Mouse (Mus musculus) gastrocnemius, adult 18-20 months (tissue): Measurements from ENCODE around the gene Kmt2a. TPM values are rescaled to one million over a fixed set of nuclear protein-coding genes. Genes with fewer than 3 reads are reported as not detected.

Experiments
- DNase-seq: peaks from one replicate; pipeline ENCODE4 v3.0.0; 2021; ENCODE audit warnings: low spot score
- total RNA-seq, 2 experiments: library from RNA; stranded (reverse); gene quantifications; 2 replicates each; pipeline ENCODE4 v1.2.3; 2021

Kmt2a gene
- total RNA-seq, 2 experiments from 2014 or later: 16.4 to 19.5 TPM

DNA sequence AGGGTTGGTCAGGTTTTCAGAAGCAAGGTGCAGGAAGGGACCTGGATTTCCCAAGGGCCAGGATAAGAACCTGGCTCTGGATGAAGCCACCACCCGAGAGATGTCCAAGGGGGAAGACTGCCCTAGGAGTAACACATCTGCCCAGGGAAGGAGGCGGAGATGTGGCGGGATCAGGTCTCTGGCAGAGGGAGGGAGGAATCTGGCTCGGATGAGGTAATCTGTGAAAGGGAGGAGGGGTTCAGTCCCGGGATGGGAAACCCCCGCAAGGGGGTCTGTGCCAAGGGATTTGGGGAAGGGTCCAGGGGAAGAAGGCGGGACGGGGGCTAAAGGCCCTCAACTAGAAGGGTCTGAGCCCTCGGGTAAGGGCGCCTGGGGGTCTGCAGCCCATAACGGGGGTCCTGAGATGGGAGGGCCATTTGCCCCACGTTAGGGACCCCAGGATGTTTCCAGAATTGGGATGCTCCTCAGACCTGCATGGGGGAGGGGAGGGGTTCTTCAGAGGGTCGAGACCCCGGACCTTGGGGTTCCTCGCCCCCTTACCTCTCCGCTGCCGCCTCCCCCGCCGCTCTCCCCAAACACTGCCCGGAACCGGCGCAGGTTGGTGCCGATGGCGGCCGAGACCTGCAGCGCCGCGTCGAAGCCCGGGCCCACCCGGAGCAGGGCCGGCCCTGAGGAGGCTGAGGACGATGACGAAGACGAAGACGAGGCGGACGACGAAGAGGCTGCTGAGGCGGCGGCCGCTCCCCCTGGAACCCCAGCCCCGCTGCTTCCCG, 601 bp downstream of the Kmt2a start:
- no peak for DNase-seq

DNA sequence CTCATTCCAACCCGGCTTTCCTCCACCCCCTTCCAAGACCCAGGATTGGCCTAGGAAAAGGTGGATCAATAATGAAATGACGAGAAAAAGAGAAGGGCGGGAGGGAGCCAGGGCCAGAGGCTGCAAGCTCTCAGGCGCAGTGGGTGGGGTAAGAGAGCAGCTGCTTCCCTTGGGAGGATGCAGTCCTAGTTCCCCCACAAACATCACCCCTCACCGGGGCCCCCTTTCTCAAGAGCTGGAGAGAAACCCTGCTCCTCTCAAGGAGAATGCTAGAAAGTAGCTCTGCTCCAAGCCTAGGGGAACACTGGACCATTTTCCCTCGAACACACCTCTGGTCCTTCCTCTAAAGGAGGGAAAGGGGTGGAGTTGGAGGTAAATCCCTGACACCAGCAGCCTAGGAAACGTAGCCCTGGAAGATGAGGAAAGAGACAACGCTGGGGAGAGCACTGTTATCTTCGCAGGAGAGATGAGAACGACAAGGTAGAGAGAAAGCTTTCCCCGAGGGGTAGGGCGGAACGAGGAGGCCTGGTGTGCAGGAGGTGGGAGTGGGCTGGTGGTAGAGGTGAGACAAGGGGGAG, 1.3 kb downstream of the Kmt2a start:
- DNase-seq: no peak

DNA sequence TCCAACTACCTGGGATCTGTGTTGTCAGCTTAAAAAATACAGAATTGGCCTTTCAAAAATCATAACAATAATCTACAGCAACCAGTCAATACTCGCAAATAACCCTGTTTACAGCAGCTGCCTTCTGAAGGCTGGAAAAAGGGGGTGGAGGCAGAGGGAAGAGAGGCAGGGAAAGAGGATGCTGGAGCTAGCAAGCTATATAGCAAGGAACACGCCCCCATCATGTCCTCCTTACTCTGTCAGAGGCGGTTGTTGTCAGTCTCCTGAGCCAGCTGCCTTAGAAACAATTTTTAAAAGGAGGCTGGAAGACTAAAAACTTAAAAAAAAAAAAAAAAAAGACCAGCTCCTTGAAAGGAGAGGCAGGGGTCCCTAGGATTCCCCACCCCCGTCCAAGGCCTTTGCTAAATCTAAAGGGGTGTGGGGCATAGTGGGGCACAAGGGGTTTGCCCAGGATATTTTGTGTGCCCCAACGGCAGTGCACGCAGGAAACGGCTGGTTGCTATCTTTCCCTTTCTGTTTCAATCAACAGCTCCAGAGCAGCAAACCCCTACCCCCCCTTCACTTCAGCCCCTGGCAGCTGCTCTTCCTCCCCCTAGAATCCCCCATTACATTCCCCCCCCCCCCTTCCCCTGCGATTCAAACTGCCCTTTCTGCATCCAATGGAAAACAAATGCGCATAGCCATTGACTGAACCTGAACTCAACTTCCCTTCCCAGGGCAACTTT, 2.2 kb downstream of the Kmt2a start:
- DNase-seq: no peak

DNA sequence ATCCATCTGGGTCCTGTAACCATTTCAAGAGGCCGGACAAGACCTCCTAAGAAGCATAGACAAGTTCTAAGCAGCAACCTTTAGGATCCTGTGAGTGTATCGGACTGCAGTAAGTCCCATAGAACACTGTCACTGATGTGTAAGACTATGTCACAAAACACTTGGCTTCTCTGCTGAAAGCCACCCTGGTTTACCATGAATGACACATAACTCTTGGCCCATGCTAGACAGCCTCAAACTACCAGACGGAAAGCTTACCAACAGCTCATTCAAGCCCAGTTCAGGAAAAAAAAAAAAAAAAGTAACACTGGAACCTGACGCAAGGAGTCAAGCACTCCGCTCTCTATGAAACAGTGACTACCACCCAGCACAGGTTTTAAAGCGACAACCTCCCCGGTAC, 3.4 kb downstream of the Kmt2a start:
- DNase-seq: no peak

DNA sequence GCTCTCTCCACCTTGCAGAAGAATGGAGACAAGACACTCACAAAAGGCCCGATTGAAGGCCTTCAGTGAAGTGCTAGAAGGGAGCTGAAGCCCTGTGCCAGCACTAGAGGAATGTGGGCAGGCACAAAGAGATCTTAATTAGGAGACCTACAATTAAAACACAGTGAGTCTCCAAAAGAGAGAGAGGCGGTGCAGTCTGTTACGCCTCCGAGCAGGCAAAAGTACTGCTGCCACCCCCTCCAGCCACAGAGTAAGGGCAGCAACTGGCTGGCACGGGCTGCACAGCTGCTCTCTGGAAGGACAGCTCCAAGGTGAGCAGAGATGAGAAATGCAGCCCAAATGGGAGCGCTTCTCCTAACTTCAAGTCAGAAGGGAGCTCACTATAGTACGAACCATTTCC, 5.6 kb downstream of the Kmt2a start:
- DNase-seq: peak; percentile 38

DNA sequence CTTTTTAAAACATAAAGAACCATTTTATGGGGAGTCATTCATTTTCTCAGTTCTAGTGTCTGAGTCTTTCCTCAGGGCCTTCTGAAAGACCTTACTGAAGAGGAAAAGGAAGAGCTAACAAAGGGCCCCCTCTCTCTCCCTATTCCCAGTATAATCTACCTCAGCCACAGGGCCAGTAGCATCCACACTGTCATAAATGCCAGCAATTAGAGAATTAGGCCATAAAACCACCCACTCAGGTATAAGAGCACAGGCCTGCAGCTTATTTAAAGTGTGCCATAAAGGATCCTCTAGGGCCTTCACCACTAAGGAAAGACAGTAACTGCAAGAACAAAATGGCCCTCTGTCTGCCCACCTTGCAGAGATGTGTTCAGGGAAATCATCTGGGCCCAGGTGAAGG, 6.9 kb downstream of the Kmt2a start:
- no peak for DNase-seq

DNA sequence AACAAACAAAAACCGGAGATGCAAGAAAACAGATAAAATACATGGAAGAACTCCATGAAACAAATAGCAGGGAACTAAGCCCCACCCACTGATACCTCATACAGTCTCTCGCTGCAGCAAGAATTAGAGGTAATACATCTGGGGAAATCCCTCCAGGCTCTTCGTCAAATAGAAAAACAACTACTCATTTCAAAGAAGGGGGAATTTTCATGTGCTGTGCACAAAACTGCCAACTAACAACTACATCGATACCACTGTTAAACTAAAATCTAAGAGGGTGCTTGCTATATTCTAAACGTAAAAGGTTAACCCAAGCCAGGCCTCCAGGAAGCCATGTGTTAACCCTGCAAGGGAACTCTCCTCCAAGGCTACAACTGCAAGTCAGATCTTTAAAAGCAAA, 7.4 kb downstream of the Kmt2a start:
- DNase-seq: no peak

DNA sequence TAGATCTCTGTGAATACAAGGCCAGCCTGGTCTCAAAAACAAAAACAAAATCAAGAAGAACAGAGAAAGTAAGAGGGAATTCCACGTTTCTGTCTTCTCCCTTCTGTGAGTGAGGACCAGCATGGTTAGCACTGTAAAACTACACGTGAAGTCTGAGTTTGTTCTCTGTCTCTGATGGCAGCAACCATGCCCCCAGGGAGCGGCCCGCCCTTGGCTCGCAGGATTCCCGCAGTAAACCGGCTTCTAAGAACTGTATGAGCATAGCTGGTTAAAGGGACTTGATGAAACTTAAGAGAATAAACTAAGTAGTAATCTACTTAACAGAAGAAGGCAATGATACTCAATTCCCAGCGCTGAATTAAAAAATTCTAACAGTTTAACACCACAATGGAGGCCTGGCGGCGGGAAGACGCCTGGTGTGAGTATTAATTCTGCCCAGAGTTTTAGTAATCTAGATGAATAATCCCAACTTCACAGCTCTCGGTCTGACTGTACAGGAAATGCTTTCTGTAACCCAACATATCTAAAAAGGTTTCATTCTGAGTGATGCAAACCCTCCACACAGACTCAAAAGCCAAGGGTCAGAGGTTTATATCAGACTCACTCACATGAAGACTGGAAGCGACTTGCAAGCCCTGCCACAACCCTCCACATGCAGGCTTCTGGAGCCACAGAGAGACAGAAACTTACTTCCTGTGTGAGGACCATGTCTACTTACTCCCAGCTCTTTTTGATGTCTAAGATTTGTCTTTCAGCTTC, 12.6 kb downstream of the Kmt2a start:
- DNase-seq: peak; percentile 58

DNA sequence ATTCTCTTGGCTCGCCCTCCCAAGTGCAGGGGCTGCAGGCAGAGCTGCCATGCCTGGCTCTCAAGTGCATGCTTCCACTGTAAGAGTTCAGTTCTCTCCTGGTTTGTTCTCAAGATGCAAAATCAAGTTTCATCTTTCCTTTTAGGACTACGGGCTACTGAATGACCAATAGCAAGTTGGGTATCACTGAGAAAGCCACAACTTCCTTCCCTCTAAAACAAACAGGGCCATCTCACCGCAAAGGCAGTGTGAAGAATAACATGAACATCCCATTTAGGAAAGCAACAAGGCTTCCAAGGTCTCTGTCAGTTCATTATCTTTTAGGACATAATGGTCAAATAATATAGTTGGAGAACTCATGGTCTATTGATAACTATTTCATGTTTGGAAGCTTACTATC, 13.4 kb downstream of the Kmt2a start:
- no peak for DNase-seq

DNA sequence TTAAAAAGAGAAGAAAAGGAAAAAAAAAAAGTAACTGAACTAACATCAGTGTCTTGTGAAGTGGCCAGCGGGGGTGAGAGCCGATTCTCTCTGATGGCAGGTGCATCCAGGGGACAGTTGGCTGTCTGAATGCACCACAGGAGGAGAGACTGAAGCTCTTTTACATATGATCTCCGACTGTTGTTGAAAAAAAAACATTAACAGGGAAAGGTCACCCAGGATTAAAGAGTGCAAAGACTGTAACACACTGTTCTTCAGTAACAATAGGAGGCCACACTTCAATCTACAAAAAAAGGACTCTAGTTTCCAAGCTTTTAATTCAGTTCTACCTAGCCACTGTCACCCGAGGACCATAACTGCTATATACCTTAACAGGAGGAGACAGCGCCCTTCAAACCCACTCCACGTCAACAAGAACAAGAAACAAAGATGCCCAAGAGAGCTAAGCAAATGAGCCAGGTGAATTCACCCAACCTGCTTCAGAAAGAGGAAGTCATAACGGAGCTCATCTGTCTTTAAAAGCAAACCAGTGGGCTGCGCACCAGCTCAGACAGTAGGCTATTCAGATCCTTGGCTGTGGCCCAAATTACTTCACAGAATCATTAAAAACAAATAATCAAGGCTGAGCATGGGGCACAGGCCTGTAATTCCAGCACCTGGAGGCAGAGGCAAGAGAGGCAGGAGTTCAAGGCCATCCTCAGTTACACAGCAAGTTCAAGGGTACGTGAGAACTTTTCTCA, 14.4 kb downstream of the Kmt2a start:
- DNase-seq: no peak

DNA sequence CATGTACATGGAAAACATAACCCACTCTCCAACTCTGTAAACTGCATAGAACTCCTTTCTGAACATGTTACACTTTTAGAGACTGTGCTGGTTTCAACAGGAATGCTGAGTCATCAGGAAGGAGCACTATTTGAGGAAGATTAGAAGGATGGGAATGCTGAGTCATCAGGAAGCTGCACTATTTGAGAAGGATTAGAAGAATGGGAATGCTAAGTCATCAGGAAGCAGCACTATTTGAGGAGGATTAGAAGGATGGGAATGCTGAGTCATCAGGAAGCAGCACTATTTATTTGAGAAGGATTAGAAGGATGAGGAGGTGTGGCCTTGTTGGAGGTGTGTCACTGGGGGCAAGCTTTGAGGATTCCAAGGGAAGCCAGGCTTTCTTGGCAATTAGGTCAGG, 20.0 kb downstream of the Kmt2a start:
- DNase-seq: no peak

DNA sequence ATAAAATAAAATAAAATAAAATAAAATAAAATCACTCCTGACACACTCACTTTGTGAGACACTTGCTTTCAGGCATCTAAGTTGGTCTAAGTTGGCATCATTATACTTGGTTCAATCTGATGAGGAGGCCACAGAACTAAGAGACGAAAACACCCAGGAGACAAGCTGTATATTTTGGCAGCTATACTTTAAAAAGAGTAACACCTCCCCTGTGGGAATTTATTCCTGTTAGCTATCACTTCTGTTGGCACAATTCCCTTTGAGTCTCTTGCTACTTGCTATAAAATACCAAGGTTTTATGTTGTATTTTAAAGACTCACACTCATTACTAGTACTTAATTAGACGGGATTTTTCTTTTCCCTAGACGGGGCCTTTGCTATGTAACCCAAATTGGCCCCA, 22.4 kb downstream of the Kmt2a start:
- no peak for DNase-seq

DNA sequence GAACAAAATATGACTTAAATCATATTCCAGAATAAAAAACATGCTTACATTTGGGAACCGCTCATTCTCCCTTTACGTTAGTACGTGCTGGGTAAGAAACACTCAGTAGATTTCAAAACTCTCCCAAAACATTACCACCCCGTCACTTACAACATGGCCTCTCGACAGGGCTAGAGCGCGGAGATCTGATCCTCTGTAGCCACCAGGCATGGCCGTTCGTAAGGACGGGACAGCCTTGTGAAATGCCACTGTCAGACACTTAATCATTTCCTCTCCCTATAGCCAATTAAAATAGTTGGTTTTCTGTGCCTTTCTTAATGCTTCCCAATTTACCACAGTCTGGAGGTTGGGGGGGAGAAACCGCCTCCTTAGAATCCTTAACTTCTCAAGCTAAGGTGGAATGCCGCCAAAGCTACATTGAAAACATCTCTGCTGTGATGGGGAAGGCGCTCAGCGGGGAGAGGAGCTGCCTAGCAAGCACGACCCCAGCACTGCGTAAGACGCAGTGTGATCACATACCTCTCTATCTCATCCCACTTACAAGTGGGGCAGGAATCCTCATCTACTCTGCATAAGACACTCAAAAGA, 23.6 kb downstream of the Kmt2a start:
- no peak for DNase-seq

DNA sequence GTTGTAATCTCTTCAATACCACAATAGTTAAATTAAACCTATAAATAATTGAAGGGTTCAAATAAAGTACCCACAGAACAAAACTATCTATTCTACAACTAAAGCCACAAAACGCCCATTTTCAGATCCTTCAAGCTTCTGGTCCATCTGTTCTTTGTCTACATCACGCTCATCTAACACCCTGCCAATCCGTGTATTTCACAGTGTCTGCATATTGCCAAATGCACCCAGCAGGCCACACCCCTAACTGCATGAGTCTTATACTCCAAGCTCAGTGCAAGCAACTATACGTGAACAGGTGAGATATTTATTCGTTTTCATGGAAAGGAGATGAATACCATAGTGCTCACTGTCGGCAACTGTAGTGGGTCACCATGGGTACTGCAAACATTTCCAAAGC, 25.9 kb downstream of the Kmt2a start:
- no peak for DNase-seq

DNA sequence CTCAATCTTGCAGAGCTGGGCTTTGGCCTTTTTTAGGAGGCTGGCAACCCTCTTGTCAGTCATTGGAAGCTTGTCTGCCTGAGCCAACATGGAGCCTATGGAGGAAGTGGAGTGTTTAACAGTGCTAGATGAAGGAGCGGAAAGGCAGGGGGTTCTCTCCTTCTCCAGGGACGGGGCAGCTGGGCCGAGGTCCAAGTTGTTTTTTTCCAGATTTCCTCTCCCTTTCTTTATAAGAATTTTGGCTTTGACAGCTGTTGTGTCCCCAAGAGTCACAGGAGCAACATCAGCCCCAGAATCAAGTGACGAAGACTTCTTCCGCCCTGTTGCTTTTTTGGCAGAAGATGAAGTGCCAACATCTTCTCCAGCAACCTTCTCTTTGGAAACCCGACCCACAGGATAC, 33.6 kb downstream of the Kmt2a start:
- DNase-seq: no peak

DNA sequence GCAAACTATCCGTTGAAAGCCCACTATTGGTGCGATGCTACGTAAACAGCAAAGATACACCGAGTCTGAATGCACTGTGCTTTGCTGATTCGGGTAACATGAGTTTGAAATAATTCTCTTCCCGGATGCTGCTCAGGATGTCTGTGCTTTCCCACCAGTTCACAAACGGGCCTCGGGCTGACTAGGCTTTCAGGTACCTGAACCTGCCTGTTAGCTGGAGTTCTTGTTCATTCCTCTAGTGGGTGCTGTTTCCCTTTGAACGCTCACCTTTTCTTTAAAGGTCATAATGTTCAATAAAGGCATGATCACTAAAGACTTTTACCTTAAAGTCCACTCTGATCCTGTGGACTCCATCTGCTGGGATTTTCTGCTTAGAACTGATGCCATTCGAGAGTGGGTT, 39.9 kb downstream of the Kmt2a start:
- DNase-seq: peak; percentile 42

DNA sequence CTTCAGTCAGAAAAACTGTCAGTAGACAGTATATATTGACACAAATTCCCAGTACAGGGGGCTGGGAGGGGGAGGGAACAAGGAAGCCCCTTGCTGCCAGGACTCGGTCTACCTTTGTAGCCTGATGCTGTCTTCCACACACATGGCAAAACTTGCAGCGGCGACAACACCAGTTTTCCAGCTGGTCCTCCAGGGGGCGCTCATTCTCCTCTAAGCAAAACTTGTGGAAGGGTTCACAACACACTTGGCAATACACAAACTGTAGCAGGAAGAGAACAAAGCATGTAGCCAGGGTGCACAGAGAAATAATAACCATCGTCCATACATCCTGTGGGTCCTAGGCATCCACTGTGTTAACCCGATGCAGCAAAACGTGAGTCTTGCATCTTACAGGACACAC, 44.7 kb downstream of the Kmt2a start:
- peak; percentile 81 for DNase-seq

DNA sequence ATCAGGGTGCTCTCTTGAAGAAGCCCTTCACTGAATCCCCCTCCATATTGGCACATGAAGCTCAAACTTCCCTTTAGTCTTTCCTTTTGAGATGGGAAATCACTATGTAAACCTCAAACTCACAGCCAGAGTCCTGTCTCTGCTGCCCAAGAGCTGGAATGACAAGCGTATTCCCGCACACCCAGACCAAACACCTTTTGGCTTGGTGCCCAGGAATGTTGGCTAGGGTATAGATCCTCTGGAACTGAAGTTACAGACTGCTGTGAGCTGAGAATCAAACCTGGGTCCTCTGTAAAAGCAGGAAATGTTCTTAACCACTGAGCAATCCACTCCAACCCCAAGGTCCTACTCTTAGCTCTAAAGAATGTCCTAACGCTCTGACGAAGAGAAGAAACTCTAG, 48.7 kb downstream of the Kmt2a start:
- DNase-seq: no peak

DNA sequence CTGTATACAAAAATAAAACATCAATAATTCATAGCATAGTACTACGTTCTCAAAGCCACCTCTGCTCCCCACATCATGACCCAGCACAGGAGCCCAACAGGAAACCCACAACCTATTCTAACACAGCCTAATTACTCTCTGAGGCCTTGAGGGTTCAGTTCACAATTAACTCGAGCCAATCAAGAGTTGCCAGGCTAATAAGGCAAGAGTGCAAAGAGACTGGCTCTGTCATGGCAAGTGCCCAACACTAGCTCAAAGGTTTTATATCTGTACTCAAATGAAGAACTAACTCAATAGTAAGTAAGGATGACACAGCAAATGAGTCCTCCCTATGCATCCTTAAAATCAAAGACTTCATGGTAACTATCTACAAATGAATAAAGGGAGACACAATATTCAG, 50.6 kb downstream of the Kmt2a start:
- DNase-seq: no peak

DNA sequence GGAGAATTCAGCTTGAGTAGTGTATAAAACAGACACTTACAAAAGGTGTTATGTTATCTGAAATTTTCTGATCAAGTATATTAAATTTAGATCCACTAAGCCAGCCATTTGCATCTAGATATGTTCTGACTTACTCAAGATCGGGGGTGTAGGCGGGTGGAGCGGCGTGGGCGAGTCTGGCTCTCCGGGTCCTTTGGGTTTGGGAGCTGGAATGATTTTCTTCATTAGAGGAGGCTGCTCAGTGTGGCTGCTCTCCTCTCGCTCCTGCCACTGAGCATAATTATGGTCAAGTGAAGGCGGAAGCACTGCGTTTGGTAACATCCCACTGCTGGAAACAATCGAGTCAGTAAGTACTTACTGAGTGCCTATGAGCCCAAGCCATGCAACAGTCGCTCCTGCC, 52.2 kb downstream of the Kmt2a start:
- DNase-seq: no peak

DNA sequence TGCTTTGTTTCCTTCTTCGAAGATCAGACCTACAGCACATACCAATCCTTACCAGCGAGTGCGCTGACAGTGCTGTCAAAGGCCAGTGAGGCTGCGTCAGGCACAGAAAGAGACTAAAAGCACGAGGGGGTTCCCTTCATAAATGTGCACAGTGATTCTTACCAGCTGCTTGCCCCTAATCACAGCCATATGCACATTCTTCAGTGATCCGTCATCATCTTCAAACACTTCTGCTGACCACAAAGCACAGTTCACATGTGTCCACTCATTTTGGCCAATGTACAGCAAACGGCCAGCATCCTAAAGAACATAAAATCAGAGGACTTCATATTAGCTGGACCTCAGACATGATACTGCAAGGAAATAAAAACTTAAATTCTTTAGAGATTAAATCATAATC, 54.4 kb downstream of the Kmt2a start:
- DNase-seq: no peak
